In the genomic region with DNA sequence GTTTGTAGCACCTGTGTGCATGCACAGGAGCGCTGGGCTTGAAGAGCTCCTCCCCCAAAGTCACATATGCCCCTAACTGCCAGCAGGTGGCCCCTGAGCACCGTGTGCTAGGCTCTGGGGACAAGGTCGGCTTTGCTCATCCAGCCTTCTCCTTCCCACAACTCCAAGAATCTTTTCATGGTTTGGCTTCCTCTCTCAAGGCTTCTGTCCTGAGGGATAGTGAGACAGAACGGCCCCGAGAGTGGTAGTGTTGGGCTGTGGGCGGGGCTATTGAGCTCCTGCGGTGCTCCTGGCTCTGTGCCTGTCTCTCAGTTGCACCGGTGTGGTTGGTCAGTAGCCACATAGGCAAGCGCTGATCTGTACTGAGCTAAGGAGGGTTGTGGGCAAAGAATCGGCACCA, we compare ENCODE assay signal across 8 mouse cellular contexts.
DNase-seq lines count a peak whose midpoint lies in the region; ATAC-seq and TF ChIP-seq lines count a peak whose summit lies in the region.

No protein-coding gene starts in this region.

- peaks cover 3% of the 10 kb centered on the region; the same call in 1 of the 2 replicates for H3K4me1 ChIP-seq in embryonic facial prominence, embryonic 12.5 days
- 0 out of 2 replicates have a peak, but pooled peaks cover 3% of the 10 kb centered on the region for H3K4me1 ChIP-seq in heart, postnatal 0 days (ENCODE audit: control insufficient read depth, insufficient read depth)
- H3K4me1 ChIP-seq in liver, embryonic 13.5 days (replicated peaks), result 0 out of 2 replicates have a peak, but pooled peaks cover 3% of the 10 kb centered on the region
- H3K4me1 ChIP-seq in neural tube, embryonic 13.5 days (replicated peaks), result peaks cover 6% of the 10 kb centered on the region

- H3K9me3 ChIP-seq in embryonic facial prominence, embryonic 12.5 days, result no peaks in the 10 kb centered on the region
- H3K9me3 ChIP-seq in heart, postnatal 0 days (replicated peaks; ENCODE audit: control insufficient read depth, low read length), result no peaks in the 10 kb centered on the region
- no peaks in the 10 kb centered on the region for H3K9me3 ChIP-seq in liver, embryonic 13.5 days (replicated peaks)
- H3K9me3 ChIP-seq in neural tube, embryonic 13.5 days, result no peaks in the 10 kb centered on the region

- H3K36me3 ChIP-seq in embryonic facial prominence, embryonic 12.5 days, result no peaks in the 10 kb centered on the region
- no peaks in the 10 kb centered on the region for H3K36me3 ChIP-seq in heart, postnatal 0 days (replicated peaks; ENCODE audit: control insufficient read depth, insufficient read depth, low read length)
- no peaks in the 10 kb centered on the region for H3K36me3 ChIP-seq in liver, embryonic 13.5 days
- no peaks in the 10 kb centered on the region for H3K36me3 ChIP-seq in neural tube, embryonic 13.5 days

- WGBS in embryonic facial prominence, embryonic 12.5 days, result 14% methylated on average over 10 of the region's 10 CpGs
- WGBS in heart, postnatal 0 days, result 10% methylated on average over 10 of the region's 10 CpGs
- 8% methylated on average over 10 of the region's 10 CpGs for WGBS in liver, embryonic 13.5 days (ENCODE audit: insufficient replicate concordance)
- 15% methylated on average over 10 of the region's 10 CpGs for WGBS in neural tube, embryonic 13.5 days

- no peak overlapping the region for H3K27ac ChIP-seq in embryonic facial prominence, embryonic 12.5 days
- no peak overlapping the region for H3K27ac ChIP-seq in heart, postnatal 0 days (ENCODE audit: low read depth)
- H3K27ac ChIP-seq in liver, embryonic 13.5 days, result no peak overlapping the region
- 0 out of 2 replicates have a peak overlapping the region, but pooled peaks have one; percentile 13 for H3K27ac ChIP-seq in neural tube, embryonic 13.5 days (replicated peaks)

- H3K9ac ChIP-seq in embryonic facial prominence, embryonic 12.5 days, result no peak overlapping the region
- no peak overlapping the region for H3K9ac ChIP-seq in heart, postnatal 0 days (replicated peaks; ENCODE audit: low read depth, low read length)
- no peak overlapping the region for H3K9ac ChIP-seq in liver, embryonic 13.5 days
- H3K9ac ChIP-seq in neural tube, embryonic 13.5 days, result peak overlapping the region; percentile 49; the same call in 1 of the 2 replicates

- TF ChIP-seq CTCF in heart, postnatal 0 days (IDR thresholded peaks at IDR 0.05; ENCODE audit: low read depth), result peak; percentile 97

- 0 out of 2 replicates have a peak overlapping the region, but pooled peaks have one; percentile 14 for H3K4me3 ChIP-seq in embryonic facial prominence, embryonic 12.5 days
- peak overlapping the region; percentile 31 for H3K4me3 ChIP-seq in heart, postnatal 0 days (ENCODE audit: low read depth, low read length)
- no peak overlapping the region for H3K4me3 ChIP-seq in liver, embryonic 13.5 days (replicated peaks)
- peak overlapping the region; percentile 24 for H3K4me3 ChIP-seq in neural tube, embryonic 13.5 days

- no peak for TF ChIP-seq EP300 in heart, postnatal 0 days (IDR thresholded peaks at IDR 0.05; ENCODE audit: low read depth)

- peak; percentile 73 for DNase-seq in CD4-positive, CD25-positive, alpha-beta regulatory T cell, adult 2 months (ENCODE audit: low read depth, low spot score)
- DNase-seq in adrenal gland, adult 18-20 months (ENCODE audit: low spot score in 2 of 2), result peak; percentile 23 to 54
- DNase-seq in heart, postnatal 0 days (ENCODE audit: low spot score), result peak; percentile 78
- peak; percentile 61 for DNase-seq in kidney, postnatal 14 days
- DNase-seq in liver, embryonic 13.5 days, result no peak
- peak; percentile 32 for DNase-seq in urinary bladder, postnatal 25 days (ENCODE audit: low spot score)

- peak; percentile 81 for ATAC-seq in embryonic facial prominence, embryonic 12.5 days (ENCODE audit: insufficient number of reproducible peaks, insufficient read depth, low FRiP score, low TSS enrichment)
- peak; percentile 79 for ATAC-seq in heart, postnatal 0 days (ENCODE audit: insufficient read depth, low read depth)
- no peak for ATAC-seq in liver, embryonic 13.5 days (ENCODE audit: low read depth)
- peak; percentile 79 for ATAC-seq in neural tube, embryonic 13.5 days (ENCODE audit: low read depth)

- H3K4me2 ChIP-seq in embryonic facial prominence, embryonic 12.5 days (replicated peaks), result peak overlapping the region; percentile 44
- H3K4me2 ChIP-seq in heart, postnatal 0 days (ENCODE audit: low read depth, low read length), result peak overlapping the region; percentile 64
- H3K4me2 ChIP-seq in liver, embryonic 13.5 days, result 0 out of 2 replicates have a peak overlapping the region, but pooled peaks have one; percentile 15
- peak overlapping the region; percentile 45 for H3K4me2 ChIP-seq in neural tube, embryonic 13.5 days

- H3K27me3 ChIP-seq in embryonic facial prominence, embryonic 12.5 days, result no peaks in the 10 kb centered on the region
- 0 out of 2 replicates have a peak, but pooled peaks cover 5% of the 10 kb centered on the region for H3K27me3 ChIP-seq in heart, postnatal 0 days (ENCODE audit: control insufficient read depth, insufficient read depth, low read length)
- no peaks in the 10 kb centered on the region for H3K27me3 ChIP-seq in liver, embryonic 13.5 days
- H3K27me3 ChIP-seq in neural tube, embryonic 13.5 days, result no peaks in the 10 kb centered on the region
